Mouse (Mus musculus): ENCODE data around the gene Chrm1. TPM values are rescaled to one million over a fixed set of nuclear protein-coding genes. Genes with fewer than 3 reads are reported as not detected.

Gene Chrm1
- 3.0 and 3.4 TPM in 2 replicates for polyA plus RNA-seq (2012; rRNA removed; ENCODE audit: low replicate concordance)

DNA sequence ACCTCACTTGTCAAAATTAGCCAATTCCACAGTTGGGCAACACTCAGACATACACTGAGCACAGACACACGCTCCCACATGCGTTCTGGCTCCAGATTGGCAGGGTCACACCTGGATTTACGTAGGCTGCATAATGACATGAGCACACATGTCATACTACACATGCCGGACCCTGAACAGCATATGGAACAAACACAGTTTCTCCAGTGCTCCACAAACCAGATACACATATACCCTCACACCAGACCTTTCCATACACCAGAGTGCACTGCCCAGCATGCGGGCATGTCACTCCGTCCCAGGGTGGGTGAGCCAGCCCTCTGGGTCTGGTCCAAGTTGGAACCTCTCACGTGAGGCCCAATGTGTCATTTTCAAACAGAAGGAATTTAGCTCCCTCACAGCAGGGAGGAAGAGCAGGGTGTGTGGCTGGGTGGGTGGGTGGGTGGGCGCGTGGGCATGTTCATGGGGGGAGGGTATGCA lies at the start of gene Chrm1:
Gene Chrm1, plus strand, starts transcription at position 430 of the 480 bp plus-strand sequence.

DNA sequence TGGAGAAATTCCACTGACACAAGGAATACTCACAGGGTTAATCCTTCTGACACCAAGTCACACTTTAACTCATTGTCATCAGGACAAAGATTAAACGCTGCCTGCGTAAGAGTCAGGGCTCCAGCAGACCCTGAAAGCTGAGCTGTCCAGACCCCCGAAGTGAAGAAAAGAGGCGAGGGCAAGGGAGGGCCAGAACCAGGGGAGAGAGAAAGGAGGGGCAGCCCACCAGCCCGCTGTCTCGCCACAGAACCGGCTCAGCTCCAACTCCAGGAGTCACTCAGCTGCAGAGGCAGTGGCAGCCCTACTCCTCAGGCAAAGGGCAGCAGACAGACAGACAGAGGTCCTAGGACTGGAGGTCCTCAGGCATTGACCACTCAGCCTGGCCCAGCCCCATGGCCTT lies 45.7 kb upstream of the Chrm1 start, which contains the start of gene Slc22a6:
Gene Slc22a6, plus strand, starts transcription at position 136 of the 400 bp plus-strand sequence.

DNA sequence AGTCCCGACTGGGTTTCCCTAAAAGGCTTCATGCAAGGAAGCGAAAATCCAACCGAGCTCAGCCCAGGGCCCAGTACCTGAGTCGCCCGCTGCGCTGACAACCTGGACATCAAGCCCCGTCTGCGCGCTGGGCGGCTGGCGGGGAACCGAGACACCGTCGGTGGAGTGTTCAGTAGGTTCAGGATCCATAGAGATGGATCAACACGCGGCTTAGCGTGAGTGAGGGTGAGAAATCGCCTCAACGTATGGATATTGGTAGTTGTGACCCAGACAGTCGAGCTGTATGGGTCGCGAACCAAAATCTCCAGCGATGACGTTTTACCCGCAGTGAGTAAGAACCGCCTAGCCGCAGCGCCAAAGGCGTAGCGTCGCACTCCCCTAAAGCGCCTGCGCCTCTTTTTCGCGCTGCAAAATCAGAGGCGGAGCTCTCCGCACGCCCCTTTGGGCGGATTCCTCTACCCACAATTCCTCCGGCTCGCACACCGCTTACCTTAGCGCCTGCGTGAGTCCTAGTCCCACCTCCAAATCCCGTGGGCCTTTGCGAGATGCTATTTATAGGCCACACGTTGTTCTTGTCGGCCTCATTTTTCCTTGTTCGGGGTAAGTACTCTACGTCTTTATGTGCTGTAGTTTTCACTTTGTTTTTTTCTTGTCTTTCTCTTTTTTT lies 59.5 kb downstream of the Chrm1 start, which contains the start of gene Slc3a2:
Gene Slc3a2, minus strand, starts transcription at position 463 of the 667 bp plus-strand sequence.

Other genes with a start within 250 kb of the Chrm1 start
- gene Slc22a8, start 72.5 kb upstream of the Chrm1 start, polyA plus RNA-seq (2012; rRNA removed; ENCODE audit: low replicate concordance), result not detected in 2 replicates
- gene Slc22a6, start 45.8 kb upstream of the Chrm1 start, polyA plus RNA-seq (2012; rRNA removed; ENCODE audit: low replicate concordance), result not detected in 2 replicates
- 156 and 200 TPM in 2 replicates for gene Slc3a2, start 59.6 kb downstream of the Chrm1 start, polyA plus RNA-seq (2012; rRNA removed; ENCODE audit: low replicate concordance)
- gene Wdr74, start 72.0 kb downstream of the Chrm1 start, polyA plus RNA-seq (2012; rRNA removed; ENCODE audit: low replicate concordance), result 25.6 and 42.9 TPM in 2 replicates
- gene 1700092M07Rik, start 76.9 kb downstream of the Chrm1 start, polyA plus RNA-seq (2012; rRNA removed; ENCODE audit: low replicate concordance), result not detected in 2 replicates
- gene Stx5a, start 77.6 kb downstream of the Chrm1 start, polyA plus RNA-seq (2012; rRNA removed; ENCODE audit: low replicate concordance), result 73.4 and 84.9 TPM in 2 replicates
- gene Nxf1, start 93.3 kb downstream of the Chrm1 start, polyA plus RNA-seq (2012; rRNA removed; ENCODE audit: low replicate concordance), result 75.3 and 140 TPM in 2 replicates
- gene Tmem223, start 107.2 kb downstream of the Chrm1 start, polyA plus RNA-seq (2012; rRNA removed; ENCODE audit: low replicate concordance), result 300 and 304 TPM in 2 replicates
- 133 and 165 TPM in 2 replicates for gene Tmem179b, start 110.7 kb downstream of the Chrm1 start, polyA plus RNA-seq (2012; rRNA removed; ENCODE audit: low replicate concordance)
- 15.2 and 17.4 TPM in 2 replicates for gene Taf6l, start 122.6 kb downstream of the Chrm1 start, polyA plus RNA-seq (2012; rRNA removed; ENCODE audit: low replicate concordance)
- 30.3 and 61.5 TPM in 2 replicates for gene Polr2g, start 134.8 kb downstream of the Chrm1 start, polyA plus RNA-seq (2012; rRNA removed; ENCODE audit: low replicate concordance)
- gene Zbtb3, start 138.8 kb downstream of the Chrm1 start, polyA plus RNA-seq (2012; rRNA removed; ENCODE audit: low replicate concordance), result 2.4 and 3.2 TPM in 2 replicates
- gene Ttc9c, start 155.5 kb downstream of the Chrm1 start, polyA plus RNA-seq (2012; rRNA removed; ENCODE audit: low replicate concordance), result 10.7 and 20.5 TPM in 2 replicates
- 13.8 and 14.4 TPM in 2 replicates for gene Hnrnpul2, start 156.2 kb downstream of the Chrm1 start, polyA plus RNA-seq (2012; rRNA removed; ENCODE audit: low replicate concordance)
- not detected in 2 replicates for gene AC129217.1, start 166.0 kb downstream of the Chrm1 start, polyA plus RNA-seq (2012; rRNA removed; ENCODE audit: low replicate concordance)
- gene Bscl2, start 173.7 kb downstream of the Chrm1 start, polyA plus RNA-seq (2012; rRNA removed; ENCODE audit: low replicate concordance), result 568 and 621 TPM in 2 replicates
- gene Gng3, start 175.4 kb downstream of the Chrm1 start, polyA plus RNA-seq (2012; rRNA removed; ENCODE audit: low replicate concordance), result 0.34 and 0.65 TPM in 2 replicates
- 14.0 and 20.9 TPM in 2 replicates for gene Lrrn4cl, start 187.0 kb downstream of the Chrm1 start, polyA plus RNA-seq (2012; rRNA removed; ENCODE audit: low replicate concordance)
- gene Ubxn1, start 207.7 kb downstream of the Chrm1 start, polyA plus RNA-seq (2012; rRNA removed; ENCODE audit: low replicate concordance), result 98.5 and 113 TPM in 2 replicates
- 24.0 and 25.0 TPM in 2 replicates for gene Uqcc3, start 217.1 kb downstream of the Chrm1 start, polyA plus RNA-seq (2012; rRNA removed; ENCODE audit: low replicate concordance)
- 1.1 and 3.0 TPM in 2 replicates for gene Lbhd1, start 219.9 kb downstream of the Chrm1 start, polyA plus RNA-seq (2012; rRNA removed; ENCODE audit: low replicate concordance)
- not detected in 2 replicates for gene Gm49403, start 220.1 kb downstream of the Chrm1 start, polyA plus RNA-seq (2012; rRNA removed; ENCODE audit: low replicate concordance)
- gene 1810009A15Rik, start 225.1 kb downstream of the Chrm1 start, polyA plus RNA-seq (2012; rRNA removed; ENCODE audit: low replicate concordance), result 9.6 and 10.3 TPM in 2 replicates
- not detected in 2 replicates for gene Gm49416, start 225.1 kb downstream of the Chrm1 start, polyA plus RNA-seq (2012; rRNA removed; ENCODE audit: low replicate concordance)
- 28.9 and 29.0 TPM in 2 replicates for gene Ints5, start 229.2 kb downstream of the Chrm1 start, polyA plus RNA-seq (2012; rRNA removed; ENCODE audit: low replicate concordance)
- gene Ganab, start 234.3 kb downstream of the Chrm1 start, polyA plus RNA-seq (2012; rRNA removed; ENCODE audit: low replicate concordance), result 97.1 and 165 TPM in 2 replicates